Mouse (Mus musculus): ENCODE results near the gene Fhl2. TPM values are rescaled to one million over a fixed set of nuclear protein-coding genes. Genes with fewer than 3 reads are reported as not detected.

Fhl2 gene
- total RNA-seq, 2 experiments from 2014 or later: 33.6 to 38.6 TPM

DNA sequence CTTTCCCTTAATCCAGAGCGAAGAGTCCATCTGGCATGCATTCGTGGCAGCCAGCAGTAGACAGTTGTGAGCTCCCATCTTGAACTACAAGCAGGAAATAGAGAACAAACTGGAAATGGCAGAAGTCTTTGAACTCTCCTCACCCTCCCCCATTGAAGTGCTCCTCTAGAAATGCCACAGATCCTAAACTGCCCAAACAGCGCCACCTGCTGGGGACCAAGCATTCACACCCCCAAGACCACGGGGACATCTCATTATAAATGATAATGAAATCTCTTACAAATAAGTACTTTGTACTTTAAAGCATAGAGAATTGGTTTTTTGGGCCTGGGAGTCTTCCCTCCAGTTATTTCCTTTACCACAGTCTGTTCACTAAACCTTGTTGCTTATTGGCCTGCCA, 86.2 kb downstream of the Fhl2 start:
- peak in 1 of 2 experiments; percentile 56 for DNase-seq (ENCODE audit: low spot score in 2 of 2)
- Histone ChIP-seq H3K27ac (no peak overlapping the region), H3K4me3 (no peak overlapping the region)
- TF ChIP-seq CTCF (conservative IDR thresholded peaks at IDR 0.05): peak; percentile 85

DNA sequence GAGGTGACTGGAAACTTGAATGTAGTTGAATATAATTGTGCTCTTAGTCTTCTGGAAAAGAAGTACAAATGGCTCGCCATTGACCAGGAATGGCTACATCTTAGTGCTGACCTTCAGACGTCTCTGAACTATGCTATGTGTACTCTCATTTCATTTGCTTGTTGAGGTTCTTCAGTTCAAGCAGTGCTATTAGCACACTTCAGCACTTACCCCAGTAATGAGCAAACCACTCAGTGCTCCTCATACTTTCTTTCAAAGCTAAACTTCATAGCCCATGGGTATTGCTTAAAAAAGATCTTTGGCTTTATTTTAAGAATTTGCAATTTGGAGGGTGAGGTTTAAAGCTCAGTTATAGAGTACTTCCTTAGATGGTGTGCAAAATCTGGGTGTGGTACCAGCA, 88.1 kb downstream of the Fhl2 start:
- DNase-seq (ENCODE audit: low spot score in 2 of 2): no peak
- no peak overlapping the region for H3K27ac ChIP-seq
- no peak for TF ChIP-seq CTCF (conservative IDR thresholded peaks at IDR 0.05)
- no peak overlapping the region for H3K4me3 ChIP-seq

DNA sequence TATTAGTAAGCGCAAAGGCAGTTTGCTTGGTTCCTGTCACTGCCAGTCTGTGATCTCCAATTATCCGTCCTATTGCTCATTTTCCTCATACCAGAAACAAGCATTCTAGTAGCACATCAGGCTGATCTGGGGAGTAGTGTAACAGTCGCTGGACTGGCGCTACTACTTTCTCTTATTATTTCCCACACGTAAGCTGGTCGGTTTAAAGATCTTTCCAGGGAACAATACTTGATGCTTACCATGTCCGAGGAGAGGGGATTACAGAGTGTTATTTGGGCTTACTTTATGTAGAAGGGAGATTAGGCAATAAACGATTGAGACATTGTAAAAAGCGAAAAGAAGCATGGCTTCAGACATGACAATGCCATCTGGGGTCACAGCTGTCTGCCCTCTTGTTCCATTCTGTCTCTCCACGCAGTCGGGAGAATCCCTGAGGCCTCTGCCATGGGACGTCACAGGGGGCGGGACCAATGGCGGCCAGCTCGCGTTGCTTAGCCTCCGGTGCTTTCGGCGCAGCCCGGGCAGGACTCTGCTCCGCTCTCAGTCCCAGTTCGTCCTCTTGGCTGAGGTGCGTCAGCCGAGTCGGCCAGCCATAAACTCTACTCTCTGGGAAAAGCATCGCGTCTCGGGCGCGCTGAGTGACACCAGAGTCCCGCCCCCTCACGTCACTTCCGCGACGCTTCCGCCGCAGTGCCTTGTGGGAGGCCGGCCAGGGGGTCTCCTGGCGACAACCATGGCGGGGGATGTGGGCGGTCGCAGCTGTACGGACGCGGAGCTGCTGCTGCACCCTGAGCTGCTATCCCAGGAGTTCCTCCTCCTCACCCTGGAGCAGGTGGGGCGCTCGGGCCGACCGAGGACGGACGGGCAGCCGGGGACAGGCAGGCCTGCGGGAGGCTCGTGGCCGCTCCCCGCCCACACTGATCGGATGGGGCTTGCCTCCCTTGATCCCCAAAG, 98.5 kb downstream of the Fhl2 start, which contains the start of the genes Tgfbrap1 and AI597479:
TSS of gene Tgfbrap1 (minus strand) at position 607 of the 954 bp plus-strand sequence.
TSS of gene AI597479 (plus strand) at position 680 of the 954 bp plus-strand sequence.
- H3K4me3 ChIP-seq: peak within 1 kb of the TSS; percentile 96
- peak within 1 kb of the TSS; percentile 99 for H3K27ac ChIP-seq
- peak; percentile 91 to 92 for DNase-seq (ENCODE audit: low spot score in 2 of 2)
- TF ChIP-seq CTCF (conservative IDR thresholded peaks at IDR 0.05): no peak

DNA sequence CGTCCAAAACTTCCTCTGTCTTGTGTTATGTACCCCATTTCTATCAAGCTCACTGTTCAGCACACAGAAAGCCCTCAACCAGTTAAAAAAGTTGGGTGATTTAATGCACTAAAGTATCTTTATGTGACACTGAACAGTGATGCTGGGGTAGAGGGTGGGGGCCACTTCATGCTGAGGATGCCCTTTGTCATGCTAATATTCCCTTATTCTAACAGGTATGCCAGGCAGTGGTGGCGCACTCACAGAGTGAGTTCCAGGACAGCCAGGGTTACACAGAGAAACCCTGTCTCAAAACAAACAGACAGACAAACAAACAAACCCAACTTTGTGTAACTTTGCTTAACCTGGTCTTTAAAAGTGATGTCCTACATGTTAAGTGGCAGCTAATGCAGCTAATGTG, 102.6 kb downstream of the Fhl2 start:
- no peak overlapping the region for H3K4me3 ChIP-seq
- H3K27ac ChIP-seq: no peak overlapping the region
- DNase-seq (ENCODE audit: low spot score in 2 of 2): no peak
- no peak for TF ChIP-seq CTCF (conservative IDR thresholded peaks at IDR 0.05)

DNA sequence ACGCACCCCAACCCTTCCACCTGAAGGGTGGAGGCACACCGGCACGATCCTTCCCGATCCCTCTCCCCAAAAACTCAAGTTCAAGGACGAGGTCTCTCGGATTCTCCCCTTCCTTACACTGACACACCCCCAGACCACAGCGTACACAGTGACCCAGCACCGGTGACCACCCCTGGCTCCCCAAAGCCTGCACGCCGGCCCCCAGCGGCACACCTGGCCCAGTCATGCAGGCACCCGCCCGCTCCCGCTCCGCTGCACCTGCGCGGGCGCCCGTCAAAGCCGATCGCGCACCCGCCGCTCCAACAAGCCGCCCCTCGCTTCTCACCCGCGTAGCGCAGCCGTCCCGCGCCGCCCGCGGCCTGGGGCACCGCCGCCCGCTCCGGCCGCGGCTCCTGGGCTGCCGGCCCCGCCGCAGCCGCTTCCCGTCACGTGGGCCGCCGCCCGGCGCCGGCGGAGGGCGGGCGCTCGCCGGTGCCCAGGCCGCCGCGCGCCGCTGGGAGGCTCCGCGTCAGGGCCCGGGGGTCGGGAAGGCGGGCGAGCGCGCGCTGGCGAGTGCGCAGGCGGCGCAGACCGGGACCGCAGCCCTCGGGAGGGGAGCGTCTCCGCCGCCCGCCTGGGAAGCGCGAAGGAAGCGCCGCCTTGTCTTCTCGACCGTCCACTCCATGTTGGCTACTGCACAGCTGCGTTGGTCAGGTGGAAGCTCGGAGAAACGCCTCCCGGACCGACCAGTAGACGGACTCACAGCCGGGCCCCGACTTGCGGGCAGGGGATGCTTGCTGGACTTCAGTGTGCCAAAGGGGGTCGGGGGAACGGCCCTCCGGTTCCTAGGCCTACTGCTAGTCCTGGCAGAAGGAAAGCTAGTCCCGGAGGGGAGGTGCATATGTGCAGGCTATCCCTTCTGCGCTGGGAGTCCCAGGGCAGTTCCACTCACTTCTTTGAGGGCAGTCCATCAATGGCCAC, 104.4 kb downstream of the Fhl2 start:
- TF ChIP-seq CTCF (conservative IDR thresholded peaks at IDR 0.05): no peak
- H3K4me3 ChIP-seq: peak overlapping the region; percentile 93
- peak overlapping the region; percentile 95 for H3K27ac ChIP-seq
- peak; percentile 29 to 65 for DNase-seq (ENCODE audit: low spot score in 2 of 2)

DNA sequence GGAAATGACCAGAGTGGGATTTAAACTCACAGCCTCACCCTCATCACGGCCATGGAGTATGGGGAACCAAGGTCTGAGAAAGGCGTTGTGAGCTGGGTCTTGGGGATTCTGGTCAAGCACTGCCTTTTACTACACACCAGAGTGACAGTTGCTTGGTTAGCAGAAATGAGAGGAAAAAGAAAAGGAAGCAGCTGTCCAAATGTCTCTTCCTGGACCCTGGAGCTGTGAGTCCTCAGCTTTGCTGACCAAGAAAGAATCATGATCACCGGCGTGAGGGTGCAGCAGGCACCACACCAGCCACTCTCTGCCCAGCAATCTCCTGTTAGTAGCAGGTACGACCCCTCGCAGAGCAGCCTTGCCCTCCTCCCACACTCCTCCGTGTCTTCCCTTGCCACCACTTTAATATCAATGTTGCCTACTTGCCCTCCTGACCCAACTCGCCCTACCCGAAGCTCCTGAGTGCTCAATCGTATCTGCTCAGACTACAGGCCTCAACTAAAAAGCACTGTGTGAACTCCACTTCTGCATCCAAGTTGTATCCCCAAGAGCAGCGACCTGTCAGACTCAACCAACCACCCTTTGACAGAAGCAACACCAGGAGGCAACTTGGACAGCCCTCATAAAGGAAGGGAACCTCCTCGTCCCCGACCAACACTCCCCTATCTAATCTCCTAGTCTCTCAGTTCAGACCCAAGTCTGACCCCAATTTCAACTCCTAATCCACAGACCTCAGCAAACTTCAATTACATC, 105.3 kb downstream of the Fhl2 start:
- no peak for TF ChIP-seq CTCF (conservative IDR thresholded peaks at IDR 0.05)
- Histone ChIP-seq H3K4me3 (peak overlapping the region; percentile 93), H3K27ac (peak overlapping the region; percentile 95)
- no peak for DNase-seq (ENCODE audit: low spot score in 2 of 2)

DNA sequence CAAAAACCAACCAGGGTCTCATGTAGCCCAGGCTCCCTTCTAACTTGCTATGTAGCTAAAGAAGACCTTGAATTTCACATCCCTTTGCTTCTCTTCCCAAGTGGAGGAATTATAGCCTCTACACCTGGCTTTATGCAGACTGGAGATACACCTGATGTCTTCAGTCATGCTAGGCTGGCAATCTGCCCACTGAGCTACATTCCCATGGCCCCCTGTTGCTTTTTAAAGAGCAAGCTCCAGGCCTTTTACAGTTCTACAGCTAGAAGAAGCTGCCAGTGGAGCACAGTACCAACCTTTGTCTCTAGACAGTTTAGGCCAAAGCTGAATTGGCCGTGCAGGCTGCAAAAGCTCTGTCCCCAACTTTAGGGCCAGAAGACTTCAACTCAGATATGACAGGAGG, 106.4 kb downstream of the Fhl2 start:
- TF ChIP-seq CTCF (conservative IDR thresholded peaks at IDR 0.05): no peak
- peak overlapping the region; percentile 32; the same call in 1 of the 2 replicates for H3K27ac ChIP-seq
- no peak for DNase-seq (ENCODE audit: low spot score in 2 of 2)
- H3K4me3 ChIP-seq: no peak overlapping the region

DNA sequence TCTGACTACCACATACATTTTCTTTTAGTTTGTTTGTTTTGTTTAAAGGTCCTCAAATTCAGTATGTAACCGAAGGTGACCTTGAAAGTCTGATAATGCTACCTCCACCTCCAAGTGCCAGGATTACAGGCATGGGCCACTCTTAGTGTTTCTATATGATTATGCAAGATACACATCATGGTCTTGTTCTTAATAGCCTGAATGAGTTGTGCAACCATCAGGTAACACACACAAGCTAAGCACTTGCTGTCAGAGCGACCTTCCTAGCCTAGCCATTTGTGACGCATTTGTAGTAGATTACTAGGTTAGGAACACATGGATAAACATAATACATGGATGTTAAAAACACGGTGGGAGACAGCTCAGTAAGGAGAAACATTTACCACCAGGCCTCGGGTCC, 113.8 kb downstream of the Fhl2 start:
- no peak overlapping the region for H3K27ac ChIP-seq
- no peak overlapping the region for H3K4me3 ChIP-seq
- TF ChIP-seq CTCF (conservative IDR thresholded peaks at IDR 0.05): no peak
- no peak for DNase-seq (ENCODE audit: low spot score in 2 of 2)

DNA sequence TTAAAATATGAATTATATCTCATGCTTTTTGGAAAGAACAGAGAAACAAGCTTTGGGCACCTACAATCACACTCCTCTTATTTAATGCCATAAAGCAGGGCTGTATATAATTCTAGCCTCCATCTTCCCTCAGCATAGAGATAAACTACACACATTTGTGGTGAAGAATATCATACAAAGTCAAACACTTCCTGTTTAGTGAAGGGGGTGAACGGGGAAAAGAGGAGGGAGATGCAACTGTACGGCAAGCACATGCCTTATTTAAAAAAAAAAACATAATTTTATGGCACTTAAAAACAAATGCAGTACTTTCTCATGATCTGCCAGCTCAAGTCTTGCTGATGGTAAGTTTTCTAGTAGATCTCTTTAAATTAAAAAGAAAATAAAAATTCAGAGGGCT, 118.7 kb downstream of the Fhl2 start:
- no peak for TF ChIP-seq CTCF (conservative IDR thresholded peaks at IDR 0.05)
- no peak for DNase-seq (ENCODE audit: low spot score in 2 of 2)
- Histone ChIP-seq H3K27ac (no peak overlapping the region), H3K4me3 (no peak overlapping the region)

DNA sequence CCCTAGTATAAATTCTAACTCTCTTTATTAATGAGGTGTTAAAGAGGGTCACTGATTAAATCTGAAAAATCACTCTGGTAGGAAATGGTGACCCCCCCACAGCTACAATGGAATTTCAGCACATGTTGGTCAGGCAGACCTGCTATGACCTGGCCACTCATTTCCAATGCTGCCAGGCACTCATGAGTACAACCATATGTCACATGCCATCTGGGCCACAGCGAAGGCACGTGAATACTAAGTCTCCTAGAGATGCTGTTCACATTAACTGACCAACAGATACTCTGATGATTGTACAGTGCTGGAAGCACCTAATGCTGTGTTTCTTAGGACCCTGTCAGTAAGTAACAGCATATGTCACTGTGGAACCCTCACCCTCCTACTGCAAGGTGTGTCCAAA, 122.0 kb downstream of the Fhl2 start:
- no peak for TF ChIP-seq CTCF (conservative IDR thresholded peaks at IDR 0.05)
- no peak overlapping the region for H3K27ac ChIP-seq
- no peak for DNase-seq (ENCODE audit: low spot score in 2 of 2)
- H3K4me3 ChIP-seq: no peak overlapping the region

Other genes starting within 250 kb of the Fhl2 start
- gene Gpr45, start 244.1 kb downstream of the Fhl2 start, total RNA-seq (2021): 10 to 100 TPM; 26.2 to 27.4 TPM
- 10 to 100 TPM; 26.8 to 42.4 TPM for gene Tgfbrap1, start 98.3 kb downstream of the Fhl2 start, total RNA-seq (2021)
- 10 to 100 TPM; 24.2 to 26.8 TPM for gene AI597479, start 98.3 kb downstream of the Fhl2 start, total RNA-seq (2021)
- gene Nck2, start 247.6 kb upstream of the Fhl2 start, total RNA-seq (2021): 10 to 100 TPM; 55.6 to 56.3 TPM